Mouse (Mus musculus) erythroblast, embryonic 14.5 days (primary cell): Measurements from ENCODE around the gene Myo5c.

Source experiments
- GATA1 ChIP-seq: IDR thresholded peaks from 2 replicates; pipeline ENCODE4 v1.6.1; 2012; ENCODE audit warnings: low read length, inconsistent platforms, mixed read lengths
- TAL1 ChIP-seq: IDR thresholded peaks from 3 replicates; pipeline ENCODE4 v1.6.1; 2012; ENCODE audit warnings: low read length, inconsistent platforms, mixed read lengths

- no peak for TF ChIP-seq GATA1
- TF ChIP-seq TAL1: no peak
These were observed 32.3 kb downstream of the Myo5c start for GRCm38 (mm10) chr9:75264008-75264718.
